Mouse (Mus musculus) layer of hippocampus, adult 2 months (tissue): ENCODE results near the gene Foxn2. TPM values are rescaled to one million over a fixed set of nuclear protein-coding genes. Genes with fewer than 3 reads are reported as not detected.

ENCODE experiments used
- DNase-seq, 2 experiments: peaks; one replicate each; pipeline ENCODE4 v3.0.0; 2022; ENCODE audit warnings: low spot score in 2 of 2
- H3K27ac ChIP-seq: fragments of 200-600 bp; 2 replicates; pipeline ENCODE4 v1.8.1; 2022
- H3K4me3 ChIP-seq: fragments of 200-600 bp; 2 replicates; pipeline ENCODE4 v1.8.1; 2022; ENCODE audit warnings: mild to moderate bottlenecking
- CTCF ChIP-seq: fragments of 200-600 bp; conservative IDR thresholded peaks from 2 replicates; pipeline ENCODE4 v1.8.1; 2022; ENCODE audit warnings: antibody characterized with exemption, mild to moderate bottlenecking, moderate library complexity
- total RNA-seq, 2 experiments: library from RNA; stranded (reverse); gene quantifications; 2 replicates each; pipeline ENCODE4 v1.2.3; 2021

Gene Foxn2
- total RNA-seq, 2 experiments from 2014 or later: 24.7 to 26.3 TPM

- Histone ChIP-seq H3K27ac (no peak overlapping the region), H3K4me3 (no peak overlapping the region)
- DNase-seq: peak; percentile 55 to 85
- peak; percentile 79 for TF ChIP-seq CTCF
These were observed 70.6 kb downstream of the Foxn2 start for GRCm38 (mm10) chr17:88511095-88511551.

DNA sequence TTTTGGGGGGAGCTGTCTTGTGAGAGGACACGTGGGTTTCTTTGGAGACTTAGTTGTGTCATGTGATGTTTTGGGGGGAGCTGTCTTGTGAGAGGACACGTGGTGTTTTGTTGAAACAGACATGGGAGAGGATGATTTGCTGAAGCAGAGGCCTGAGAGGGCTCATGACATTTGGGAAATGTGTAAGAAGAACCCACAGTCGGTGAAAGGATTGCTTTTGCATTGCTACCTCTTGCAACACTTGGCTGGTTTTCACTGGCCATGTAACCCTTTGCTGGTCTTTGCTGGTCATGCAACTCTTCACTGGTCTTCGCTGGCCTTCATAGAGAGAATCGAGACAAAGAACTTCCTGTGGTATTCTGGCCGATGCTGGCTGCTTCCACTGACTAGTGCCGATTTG lies 76.0 kb downstream of the Foxn2 start:
- no peak for TF ChIP-seq CTCF
- DNase-seq: no peak
- Histone ChIP-seq H3K27ac (no peak overlapping the region), H3K4me3 (no peak overlapping the region)

DNA sequence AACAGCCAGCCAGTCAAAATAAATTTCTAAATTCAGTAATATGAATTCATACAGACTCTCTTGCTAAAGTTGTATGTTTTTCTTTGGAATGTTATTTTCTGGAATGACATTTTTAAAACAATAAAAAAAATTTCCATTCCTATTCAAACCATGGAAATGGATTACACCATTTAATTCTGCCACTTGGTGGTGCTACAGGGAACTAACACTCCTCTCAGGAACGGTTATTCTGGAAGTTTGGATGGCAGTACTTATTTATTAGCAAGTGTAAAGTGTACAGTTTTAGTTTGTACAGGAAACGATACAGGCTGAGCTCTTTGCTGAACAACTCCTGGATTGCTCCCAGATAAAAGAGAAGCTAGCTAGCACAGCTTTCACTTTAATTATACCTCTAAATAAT lies 87.3 kb downstream of the Foxn2 start:
- H3K27ac ChIP-seq: no peak overlapping the region
- peak; percentile 87 for TF ChIP-seq CTCF
- DNase-seq: peak; percentile 41 to 52

DNA sequence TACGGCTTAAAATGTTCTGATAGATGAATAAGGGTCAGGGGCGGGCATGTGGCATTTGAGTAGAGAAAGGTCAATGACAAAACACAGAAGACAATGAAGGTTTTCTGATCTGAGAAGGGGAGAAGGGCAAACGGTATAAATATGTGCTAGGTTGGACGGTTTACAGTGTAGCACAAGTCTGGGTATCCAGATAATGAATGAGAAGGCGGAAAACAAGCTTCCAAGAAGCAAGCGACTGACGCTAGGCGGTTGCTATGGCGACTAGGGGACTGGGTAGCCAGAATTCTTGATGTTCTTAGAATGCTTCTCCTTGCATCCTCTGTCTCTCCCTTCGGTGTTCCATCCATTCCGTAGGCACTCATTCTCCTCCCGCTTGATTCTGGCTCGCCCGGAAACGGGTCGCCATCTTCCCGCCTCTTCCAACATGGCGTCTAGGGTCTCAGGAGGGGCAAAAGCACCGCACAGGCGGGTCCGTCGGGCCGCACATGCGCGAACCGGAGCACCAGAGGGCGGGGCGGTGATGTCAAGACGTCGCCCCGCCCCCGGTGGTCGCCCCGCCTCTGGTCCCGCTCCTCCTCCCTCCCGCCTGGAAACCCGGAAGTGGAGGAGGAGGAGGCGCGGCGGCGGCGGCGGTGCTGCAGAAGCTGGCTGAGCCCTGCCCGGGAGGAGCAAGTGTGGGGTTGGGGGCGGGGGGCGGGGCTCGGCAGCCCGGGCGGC lies 89.2 kb downstream of the Foxn2 start, which contains the start of gene Ppp1r21:
TSS of gene Ppp1r21 (plus strand) at position 600 of the 717 bp plus-strand sequence.
- Histone ChIP-seq H3K27ac (peak within 1 kb of the TSS; percentile 93), H3K4me3 (peak within 1 kb of the TSS; percentile 68)
- TF ChIP-seq CTCF: no peak
- DNase-seq: peak; percentile 98

More for the DNA sequence above, 87.3 kb downstream of the Foxn2 start:
- H3K4me3 ChIP-seq: no peak overlapping the region

GRCm38 (mm10) chr17:88530236-88530619 lies 89.7 kb downstream of the Foxn2 start:
- no peak for TF ChIP-seq CTCF
- Histone ChIP-seq H3K27ac (peak overlapping the region; percentile 93), H3K4me3 (peak overlapping the region; percentile 68)
- DNase-seq: peak in 1 of 2 experiments; percentile 26

DNA sequence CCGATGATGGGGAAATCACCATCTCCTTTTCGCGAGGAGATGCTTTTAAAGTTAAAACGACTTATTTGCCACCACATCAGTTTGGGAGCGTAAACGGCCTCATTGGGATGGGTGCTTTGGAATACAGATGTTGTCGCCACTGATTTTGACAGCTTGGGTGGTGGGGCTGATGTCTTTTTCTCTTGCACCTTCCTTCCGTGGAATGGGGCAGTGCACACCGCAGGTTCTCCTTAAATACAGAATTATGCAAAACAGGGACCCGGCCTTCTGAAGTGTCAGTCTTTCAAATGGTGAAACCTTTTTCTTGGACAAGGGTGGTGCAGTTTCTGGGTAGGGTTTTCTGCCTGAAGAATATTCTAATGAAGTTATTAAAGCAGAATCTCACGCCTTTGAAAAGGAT lies 90.2 kb downstream of the Foxn2 start:
- no peak for DNase-seq
- TF ChIP-seq CTCF: no peak
- H3K4me3 ChIP-seq: peak overlapping the region; percentile 68
- H3K27ac ChIP-seq: peak overlapping the region; percentile 93

DNA sequence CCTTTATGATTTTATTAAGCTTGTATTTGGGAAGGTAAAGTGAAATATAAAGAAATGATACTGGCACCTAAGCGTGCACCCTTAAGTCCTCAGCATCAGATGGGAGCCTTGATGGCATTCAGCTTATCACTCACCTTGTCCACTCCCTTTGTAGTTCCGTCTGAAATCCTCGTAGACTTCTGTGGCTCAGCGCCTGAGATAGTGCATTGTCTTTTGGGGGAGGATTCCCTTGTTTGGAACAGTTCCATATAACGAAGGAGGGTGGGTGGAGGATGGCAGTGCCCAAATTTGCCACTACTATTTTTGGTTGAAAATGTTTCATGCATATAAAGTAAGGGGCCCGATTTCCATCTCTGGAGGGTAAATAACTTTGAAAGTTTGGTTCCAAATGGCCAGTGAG lies 90.7 kb downstream of the Foxn2 start:
- DNase-seq: no peak
- Histone ChIP-seq H3K4me3 (peak overlapping the region; percentile 68), H3K27ac (peak overlapping the region; percentile 93)
- TF ChIP-seq CTCF: no peak

DNA sequence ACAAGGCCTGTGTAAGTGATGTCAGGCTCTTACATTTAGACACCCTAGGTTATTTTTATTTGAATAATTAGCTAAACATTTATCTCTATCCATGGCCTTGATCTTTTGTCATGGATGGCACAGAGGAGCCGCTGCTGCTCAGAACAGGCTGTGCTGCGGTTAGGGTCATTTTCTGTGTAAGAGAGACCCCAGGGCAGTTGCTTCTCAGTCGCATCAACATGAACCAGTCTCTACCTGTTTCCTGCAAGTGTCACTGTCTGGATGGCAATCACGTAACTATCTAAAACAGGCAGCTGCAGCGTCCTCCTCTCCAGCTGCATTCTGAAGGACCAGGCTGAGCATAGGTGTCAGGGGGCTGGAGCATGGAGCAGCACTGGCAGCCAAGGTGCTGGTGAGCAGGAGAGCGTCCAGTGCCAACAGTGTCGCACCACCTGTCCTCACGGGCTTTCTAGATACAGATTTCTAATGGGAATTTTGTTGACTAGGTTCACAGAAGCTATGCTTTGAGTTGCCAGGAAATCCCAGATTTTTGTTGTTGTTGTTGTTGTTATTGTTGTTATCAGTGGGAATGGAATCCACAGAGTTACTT lies 97.4 kb downstream of the Foxn2 start:
- TF ChIP-seq CTCF: no peak
- H3K27ac ChIP-seq: no peak overlapping the region
- no peak for DNase-seq
- no peak overlapping the region for H3K4me3 ChIP-seq

Other genes with a start within 250 kb of the Foxn2 start
- 10 to 100 TPM; 82.8 to 87.7 TPM for gene Ppp1r21, start 89.4 kb downstream of the Foxn2 start, total RNA-seq
- gene Ston1, start 157.0 kb downstream of the Foxn2 start, total RNA-seq: 10 to 100 TPM; 14.1 to 17.1 TPM
- not detected for gene Gtf2a1l, start 227.9 kb downstream of the Foxn2 start, total RNA-seq